ENCODE assay signal across 8 mouse cellular contexts in genomic region chr17:65886571-65886970, GRCm38 (mm10). TPM values are rescaled to one million over a fixed set of nuclear protein-coding genes. Genes with fewer than 3 reads are reported as not detected.
DNase-seq lines count a peak whose midpoint lies in the region; ATAC-seq and TF ChIP-seq lines count a peak whose summit lies in the region.

No protein-coding gene starts in this region.

- peak overlapping the region; percentile 96 for H3K4me3 ChIP-seq in G1E (ENCODE audit: low read depth, low read length)
- H3K4me3 ChIP-seq in heart, embryonic 13.5 days, result peak overlapping the region; percentile 74
- peak overlapping the region; percentile 82 for H3K4me3 ChIP-seq in liver, embryonic 16.5 days (ENCODE audit: low read depth, low read length)
- no peak overlapping the region for H3K4me3 ChIP-seq in thymus, adult 2 months (ENCODE audit: control insufficient read depth, insufficient read depth, low read length)

- no peak for TF ChIP-seq CTCF in G1E (IDR thresholded peaks at IDR 0.05; ENCODE audit: low read depth, low read length)
- TF ChIP-seq CTCF in thymus, adult 2 months (IDR thresholded peaks at IDR 0.05; ENCODE audit: borderline replicate concordance, control insufficient read depth, extremely low read depth, insufficient read depth, low read length, poor library complexity), result no peak

- DNase-seq in embryo, embryonic 10 days (ENCODE audit: low spot score), result peak; percentile 27
- no peak for DNase-seq in embryo, embryonic 10.5 days (ENCODE audit: low spot score)
- no peak for DNase-seq in G1E (ENCODE audit: low spot score)
- no peak for DNase-seq in thymus, adult 2 months
- DNase-seq in gastrocnemius, postnatal 14 days, result no peak
- DNase-seq in layer of hippocampus, adult 9-10 months (ENCODE audit: low spot score), result no peak

- peak overlapping the region; percentile 96 for H3K4me2 ChIP-seq in heart, embryonic 13.5 days
- H3K4me2 ChIP-seq in liver, embryonic 16.5 days (ENCODE audit: low read depth, low read length), result peak overlapping the region; percentile 93

- H3K27ac ChIP-seq in heart, embryonic 13.5 days (replicated peaks), result peak overlapping the region; percentile 99
- H3K27ac ChIP-seq in liver, embryonic 16.5 days (ENCODE audit: low read length), result peak overlapping the region; percentile 98
- H3K27ac ChIP-seq in thymus, adult 2 months (ENCODE audit: control insufficient read depth, insufficient read depth, low read length), result no peak overlapping the region

- peaks cover 39% of the 10 kb centered on the region for H3K4me1 ChIP-seq in G1E (ENCODE audit: insufficient read depth, low read depth, low read length)
- peaks cover 37% of the 10 kb centered on the region for H3K4me1 ChIP-seq in heart, embryonic 13.5 days
- peaks cover 19% of the 10 kb centered on the region for H3K4me1 ChIP-seq in liver, embryonic 16.5 days (ENCODE audit: control insufficient read depth, low read depth, low read length)
- peaks cover 14% of the 10 kb centered on the region for H3K4me1 ChIP-seq in thymus, adult 2 months (replicated peaks; ENCODE audit: control insufficient read depth, insufficient read depth, low read length)

- H3K36me3 ChIP-seq in G1E (replicated peaks), result peaks cover 7% of the 10 kb centered on the region
- H3K36me3 ChIP-seq in heart, embryonic 13.5 days, result no peaks in the 10 kb centered on the region
- H3K36me3 ChIP-seq in liver, embryonic 16.5 days (ENCODE audit: control insufficient read depth, insufficient read depth), result no peaks in the 10 kb centered on the region
- no peaks in the 10 kb centered on the region for H3K36me3 ChIP-seq in thymus, adult 2 months (ENCODE audit: control insufficient read depth, insufficient read depth, low read length)

- ATAC-seq in G1E (ENCODE audit: extremely low read depth, insufficient number of reproducible peaks, low FRiP score, poor library complexity, severe bottlenecking), result no peak
- ATAC-seq in heart, embryonic 13.5 days (ENCODE audit: extremely low read depth, insufficient number of reproducible peaks, low FRiP score, low TSS enrichment), result no peak
- no peak for ATAC-seq in liver, embryonic 16.5 days (ENCODE audit: low read depth)

- no peaks in the 10 kb centered on the region for H3K9me3 ChIP-seq in G1E (replicated peaks)
- H3K9me3 ChIP-seq in heart, embryonic 13.5 days, result no peaks in the 10 kb centered on the region
- no peaks in the 10 kb centered on the region for H3K9me3 ChIP-seq in liver, embryonic 16.5 days (replicated peaks; ENCODE audit: control insufficient read depth, low read length)

- intact Hi-C loops in gastrocnemius, postnatal 14 days (cut with DNase I; ENCODE audit: low total_unique reads), result no loop called here

- H3K9ac ChIP-seq in heart, embryonic 13.5 days, result peak overlapping the region; percentile 90
- H3K9ac ChIP-seq in liver, embryonic 16.5 days (ENCODE audit: low read depth, low read length), result peak overlapping the region; percentile 84; the same call in 1 of the 2 replicates

- 63% methylated on average over 9 of the region's 9 CpGs for WGBS in heart, embryonic 13.5 days
- WGBS in liver, embryonic 16.5 days (ENCODE audit: insufficient replicate concordance), result 54% methylated on average over 9 of the region's 9 CpGs
- WGBS in thymus, adult 2 months, result 50% methylated on average over 9 of the region's 9 CpGs

- TF ChIP-seq POLR2A in thymus, adult 2 months (IDR thresholded peaks at IDR 0.05; ENCODE audit: control insufficient read depth, extremely low read depth, insufficient read depth, low read length, poor library complexity), result no peak

- no peaks in the 10 kb centered on the region for H3K27me3 ChIP-seq in G1E (ENCODE audit: insufficient read depth, low read length)
- H3K27me3 ChIP-seq in heart, embryonic 13.5 days (replicated peaks), result no peaks in the 10 kb centered on the region
- H3K27me3 ChIP-seq in liver, embryonic 16.5 days (ENCODE audit: control insufficient read depth, insufficient read depth, low read depth, low read length), result no peaks in the 10 kb centered on the region
- H3K27me3 ChIP-seq in thymus, adult 2 months (ENCODE audit: control insufficient read depth, insufficient read depth, low read length), result no peaks in the 10 kb centered on the region

RNA-seq across cellular contexts. Expression of gene Ralbp1, which starts 1.0 kb away (rescaled TPM):
- total RNA-seq in G1E (2014; fragmentation: Nextera tagmentation), result 29.6 and 32.5 TPM in 2 replicates
- 63.1 and 69.1 TPM in 2 replicates for total RNA-seq in G1E (2017)
- polyA plus RNA-seq in G1E (2012), result 54.8 and 58.4 TPM in 2 replicates
- polyA plus RNA-seq in heart, embryonic 13.5 days (2015; fragmentation: Nextera tagmentation; extraction: Ambion mirVana), result 43.9 and 46.6 TPM in 2 replicates
- 35.4 and 37.7 TPM in 2 replicates for polyA plus RNA-seq in liver, embryonic 16.5 days (2015; fragmentation: Nextera tagmentation; extraction: Ambion mirVana)
- polyA plus RNA-seq in thymus, adult 2 months (2012; rRNA removed), result 47.6 and 48.7 TPM in 2 replicates
- total RNA-seq in gastrocnemius, postnatal 14 days (2021), result 10 to 100 TPM; 25.3 to 25.8 TPM
